Mouse (Mus musculus) kidney, postnatal 10 days (tissue): ENCODE data around the gene Map1s.

Source experiments
- DNase-seq: peaks from one replicate; pipeline ENCODE4 v3.0.0; 2021; ENCODE audit warnings: mixed read lengths

Gene Map1s

DNA sequence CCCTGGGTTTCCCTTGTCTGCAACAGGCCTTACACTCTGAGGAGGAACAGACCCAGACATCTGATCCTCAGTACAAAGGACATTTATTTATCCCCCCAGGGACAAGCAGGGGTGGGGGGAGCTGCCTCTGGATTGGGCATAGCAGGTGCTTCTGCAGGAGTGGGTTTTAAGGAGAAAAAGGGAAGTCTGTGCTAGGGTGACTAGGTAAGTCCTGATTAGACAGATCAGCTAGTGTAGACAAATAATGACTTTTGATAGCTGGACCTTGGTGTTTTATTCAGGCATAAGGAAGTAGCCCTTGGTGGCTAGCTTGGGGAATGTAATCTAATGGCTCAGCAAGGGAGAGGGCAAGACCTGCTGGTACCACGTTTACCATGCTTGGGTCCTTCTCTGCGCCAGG lies 6.5 kb upstream of the Map1s start:
- no peak for DNase-seq

DNA sequence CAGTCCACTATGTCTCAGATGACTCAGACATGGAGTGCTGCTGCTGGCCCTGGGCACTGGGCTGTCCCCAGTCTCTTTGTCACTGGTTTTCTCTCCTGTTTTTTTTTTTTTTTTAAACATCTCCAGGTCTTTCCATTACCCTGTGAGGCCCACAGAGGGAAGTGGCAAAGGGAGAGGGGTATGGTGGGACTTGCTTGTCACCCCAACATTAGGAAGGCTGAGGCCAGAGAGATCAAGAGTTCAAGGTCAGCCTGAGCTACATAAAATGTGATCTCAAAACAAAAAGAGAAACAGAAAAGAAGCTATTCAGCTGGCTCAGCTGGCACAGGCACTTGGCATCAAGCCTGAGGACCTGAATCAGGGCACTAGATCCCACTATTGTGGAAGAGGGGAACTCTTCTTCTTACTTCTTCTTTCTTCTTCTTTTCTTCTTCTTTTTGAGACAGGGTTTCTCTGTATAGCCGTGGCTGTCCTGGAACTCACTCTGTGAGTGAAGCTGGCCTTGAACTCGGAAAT lies 4.8 kb upstream of the Map1s start:
- DNase-seq, result no peak

DNA sequence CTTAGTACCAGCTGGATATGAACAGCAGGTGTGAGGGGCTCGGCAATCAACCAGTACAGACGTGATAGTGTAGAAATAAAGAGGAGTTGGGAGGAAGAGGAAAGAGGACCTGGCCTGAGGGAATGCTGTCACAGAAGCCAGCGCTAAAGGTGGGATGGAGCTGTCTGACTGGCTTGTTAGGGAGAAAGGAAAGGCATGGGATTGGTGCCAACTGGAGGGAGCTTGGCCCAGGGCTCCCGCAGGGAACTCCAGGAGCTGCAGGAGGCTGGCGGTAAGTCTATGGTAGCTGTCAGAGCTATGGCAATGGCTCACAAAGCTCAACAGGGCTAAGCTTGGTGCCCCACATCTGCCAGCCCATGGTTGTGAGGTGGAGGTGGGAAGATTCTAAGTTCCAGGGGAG lies 3.5 kb upstream of the Map1s start:
- DNase-seq, result peak; percentile 58

DNA sequence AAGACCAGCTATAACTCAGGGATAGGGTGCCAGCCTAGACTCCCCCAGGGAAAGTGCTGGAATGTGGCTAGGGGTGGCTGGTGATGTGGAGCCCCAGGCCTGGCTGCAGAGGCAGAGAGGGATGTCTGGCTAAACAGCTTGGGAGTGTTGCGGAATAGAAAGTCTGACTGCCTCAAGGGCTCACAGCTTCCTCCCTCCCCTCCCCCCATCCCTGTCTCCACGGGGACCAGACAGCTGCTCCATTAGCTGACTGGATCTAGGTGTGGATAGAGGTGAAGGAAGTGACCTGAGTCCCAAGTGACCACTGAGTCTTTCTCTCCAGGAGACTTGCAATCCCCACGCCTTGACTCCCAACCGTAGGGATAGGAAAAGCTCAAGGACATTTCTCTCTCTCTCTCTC lies 2.6 kb upstream of the Map1s start:
- DNase-seq, result no peak

DNA sequence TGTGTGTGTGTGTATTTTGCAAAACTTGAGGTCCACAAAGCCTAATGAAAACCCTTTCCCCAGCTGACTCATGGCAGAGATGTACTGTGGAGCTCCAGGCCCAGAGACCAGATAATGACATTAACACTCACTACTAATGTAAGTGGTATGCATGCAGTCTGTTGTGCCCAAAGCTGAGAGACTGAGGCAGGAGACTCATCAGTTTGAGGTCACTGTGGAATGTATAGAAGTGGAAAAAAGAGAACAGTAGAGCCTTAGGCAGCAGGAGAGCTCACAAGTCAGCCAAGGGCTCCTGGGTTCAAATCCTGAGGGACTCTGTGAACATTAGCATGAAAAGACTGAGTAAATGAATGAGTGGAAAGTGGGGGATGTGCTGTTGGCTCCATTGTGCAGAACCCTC lies 2.1 kb upstream of the Map1s start:
- no peak for DNase-seq

DNA sequence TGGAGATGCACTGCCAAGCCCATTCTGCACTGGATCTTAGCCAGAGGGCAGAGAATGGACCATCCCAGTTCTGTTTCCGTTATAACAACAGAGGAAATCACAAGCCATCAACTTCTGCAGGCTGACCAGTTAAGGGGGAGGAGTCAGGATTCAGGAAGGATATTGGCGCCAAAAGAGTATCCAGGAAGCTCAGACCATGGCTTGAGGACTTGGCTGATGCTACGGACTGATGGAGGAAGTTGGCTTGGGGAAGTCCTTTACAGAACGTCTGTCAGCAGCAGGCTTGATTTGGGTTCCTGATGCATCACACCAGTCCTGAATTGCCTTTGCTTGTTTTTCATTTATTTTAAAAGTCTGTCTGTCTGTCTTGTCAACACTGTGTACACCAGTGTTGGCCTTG lies 1.2 kb upstream of the Map1s start:
- no peak for DNase-seq

DNA sequence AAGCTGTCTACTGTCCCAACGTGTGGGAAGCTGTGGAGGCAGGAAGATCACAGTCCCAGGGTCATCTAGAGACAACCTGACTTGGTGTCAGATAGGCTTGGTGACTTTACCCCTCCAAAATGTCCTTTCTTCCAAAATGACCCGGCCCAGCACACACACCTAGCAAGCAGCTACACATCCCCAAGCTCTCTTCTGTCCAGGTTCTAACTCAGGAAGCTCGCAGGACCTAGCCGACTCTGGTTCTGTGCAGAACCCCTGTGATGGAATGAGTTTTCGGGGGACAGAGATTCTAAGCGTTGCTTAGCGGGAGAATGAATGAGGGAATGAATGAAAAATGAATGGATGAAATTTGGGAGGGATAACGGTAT lies 285 bp upstream of the Map1s start:
- no peak for DNase-seq

DNA sequence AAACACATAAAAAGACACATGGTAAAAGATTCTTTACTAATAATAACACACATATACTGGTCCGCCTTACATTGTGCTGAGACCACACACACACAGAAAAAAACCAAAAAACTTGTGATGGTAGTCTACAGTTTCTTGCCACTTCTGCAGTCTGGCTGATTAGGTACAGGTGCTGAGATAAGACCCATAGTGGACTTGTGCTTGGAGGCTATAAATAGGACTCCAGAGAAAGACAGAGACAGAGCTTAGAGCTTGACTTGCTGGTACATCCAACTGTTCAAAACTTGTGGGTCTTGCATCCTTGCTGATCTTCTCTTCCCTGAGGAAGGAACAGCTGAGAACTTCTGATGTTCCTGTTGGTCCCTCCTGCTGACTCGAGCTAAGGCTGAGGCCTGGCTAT lies 1.8 kb downstream of the Map1s start:
- DNase-seq, result no peak

DNA sequence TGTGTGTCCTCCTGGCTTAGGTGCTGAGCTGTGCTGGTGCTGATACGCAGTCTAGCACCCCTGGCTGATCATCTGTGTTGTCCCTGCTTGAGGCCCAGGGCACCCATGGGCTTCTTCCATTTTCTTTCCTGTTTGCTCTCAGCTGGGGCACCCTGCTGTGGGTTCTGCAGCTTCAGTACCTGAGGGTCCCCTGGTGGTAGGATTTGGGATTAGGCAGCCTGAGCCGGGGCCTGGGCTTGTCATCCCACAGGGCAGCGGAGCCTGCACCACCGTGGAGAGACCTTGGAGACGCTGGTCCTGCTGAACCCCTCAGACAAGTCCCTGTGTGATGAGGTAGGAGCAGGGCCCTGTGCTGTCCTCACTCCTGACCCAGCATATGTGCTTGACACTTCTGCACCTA lies 5.9 kb downstream of the Map1s start:
- DNase-seq, result no peak

DNA sequence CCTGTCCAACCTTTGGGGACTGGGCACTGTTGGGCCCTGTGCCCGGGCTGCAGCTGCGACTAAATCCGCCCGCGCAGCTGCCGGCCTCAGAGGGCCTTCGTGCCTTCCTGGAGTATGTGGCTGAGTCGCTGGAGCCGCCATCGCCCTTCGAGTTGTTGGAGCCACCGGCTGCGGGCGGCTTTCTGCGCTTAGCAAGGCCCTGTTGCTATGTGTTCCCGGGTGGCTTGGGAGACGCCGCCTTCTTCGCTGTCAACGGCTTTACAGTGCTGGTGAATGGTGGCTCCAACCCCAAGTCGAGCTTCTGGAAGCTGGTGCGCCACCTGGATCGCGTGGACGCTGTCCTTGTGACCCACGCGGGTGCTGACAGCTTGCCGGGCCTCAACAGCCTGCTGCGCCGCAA lies 7.2 kb downstream of the Map1s start:
- no peak for DNase-seq

DNA sequence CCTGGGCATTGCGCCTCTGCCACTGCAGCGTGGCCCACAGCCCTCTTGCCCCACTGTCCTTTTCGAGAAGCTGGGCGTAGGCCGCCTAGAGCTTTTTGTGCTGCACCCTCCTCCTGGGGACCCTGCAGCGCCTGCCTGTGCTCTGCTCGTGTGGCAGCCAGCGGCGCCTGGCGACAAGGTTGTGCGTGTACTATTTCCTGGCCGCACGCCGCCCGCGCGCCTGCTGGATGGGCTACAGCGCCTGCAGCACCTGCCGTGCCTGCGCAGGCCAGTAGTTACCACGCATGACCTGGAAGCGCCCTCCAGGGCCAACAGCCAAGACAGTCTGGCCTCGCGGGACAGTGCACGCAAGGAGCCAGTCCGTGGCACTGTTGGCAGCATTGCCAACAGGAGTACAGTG lies 7.8 kb downstream of the Map1s start:
- no peak for DNase-seq

DNA sequence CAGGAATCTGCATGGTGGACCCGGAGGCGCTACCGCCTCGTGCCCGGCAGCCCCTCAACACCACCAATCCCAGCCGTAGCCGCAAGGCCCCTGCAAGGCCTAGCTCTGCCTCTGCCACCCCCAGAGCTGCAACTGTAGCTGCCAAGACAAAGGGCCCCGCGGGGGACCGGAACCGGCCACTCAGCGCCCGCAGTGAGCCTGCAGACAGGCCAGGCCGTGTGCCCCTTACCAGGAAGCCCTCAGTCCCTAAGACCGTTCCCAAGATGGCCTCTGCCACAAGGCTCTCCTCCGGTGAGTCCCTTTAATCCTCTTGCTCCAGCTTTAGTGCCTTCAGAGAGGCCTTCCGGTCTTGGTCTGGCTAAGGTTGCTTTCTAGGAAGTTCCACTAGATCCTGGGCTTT lies 9.0 kb downstream of the Map1s start:
- no peak for DNase-seq

DNA sequence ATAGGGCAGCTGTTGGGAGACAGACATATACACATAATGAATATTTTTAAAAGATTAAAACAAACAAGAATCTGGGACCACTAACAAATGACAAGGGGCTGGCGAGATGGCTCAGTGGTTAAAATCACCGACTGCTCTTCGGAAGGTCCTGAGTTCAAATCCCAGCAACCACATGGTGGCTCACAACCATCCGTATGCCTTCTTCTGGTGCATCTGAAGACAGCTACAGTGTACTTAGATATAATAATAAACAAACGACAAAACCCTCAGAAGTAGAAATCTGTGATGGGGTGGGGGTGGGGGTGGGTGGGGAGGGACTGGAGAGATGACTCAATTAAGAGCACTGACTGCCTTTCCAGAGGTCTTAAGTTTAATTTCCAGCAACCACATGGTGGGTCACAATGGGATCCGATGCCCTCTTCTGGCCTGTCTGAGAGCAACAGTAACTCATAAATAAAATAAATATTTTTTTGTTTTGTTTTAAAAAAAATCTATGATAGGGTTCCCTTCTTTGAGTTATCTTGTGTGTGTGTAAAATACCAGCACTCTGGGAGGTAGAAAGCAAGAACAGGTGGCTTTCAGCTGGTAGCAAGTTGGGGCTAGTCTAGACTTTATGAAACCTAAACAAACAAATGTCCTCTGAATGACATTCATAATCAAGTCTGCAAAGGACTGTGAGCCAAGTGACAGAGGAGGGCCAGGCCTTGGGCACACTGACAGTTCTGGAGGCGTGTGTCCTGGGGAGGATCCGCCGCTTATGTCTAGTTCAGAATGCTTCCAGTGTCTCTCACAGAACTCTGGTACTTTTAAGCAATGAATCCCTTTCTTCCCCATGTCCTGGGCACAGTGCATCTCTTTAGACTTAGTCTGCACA lies 14.6 kb downstream of the Map1s start:
- DNase-seq, result no peak

DNA sequence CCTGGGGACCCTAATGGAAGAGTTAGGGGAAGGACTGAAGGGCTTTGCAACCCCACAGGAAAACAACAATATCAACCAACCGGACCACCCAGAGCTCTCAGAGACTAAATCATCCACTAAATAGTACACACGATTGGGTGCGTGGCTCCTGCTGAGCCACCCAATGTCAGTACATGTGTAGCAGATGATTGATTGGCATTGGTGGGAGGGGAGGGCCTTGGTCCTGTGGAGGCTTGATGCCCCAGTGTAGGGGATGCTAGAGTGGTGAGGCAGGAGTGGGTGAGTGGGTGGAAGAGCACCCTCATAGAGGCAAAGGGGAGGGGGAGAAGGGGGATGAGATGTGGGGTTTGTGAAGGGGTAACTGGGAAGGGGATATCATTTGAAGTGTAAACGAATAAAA lies 18.4 kb downstream of the Map1s start:
- DNase-seq, result no peak

DNA sequence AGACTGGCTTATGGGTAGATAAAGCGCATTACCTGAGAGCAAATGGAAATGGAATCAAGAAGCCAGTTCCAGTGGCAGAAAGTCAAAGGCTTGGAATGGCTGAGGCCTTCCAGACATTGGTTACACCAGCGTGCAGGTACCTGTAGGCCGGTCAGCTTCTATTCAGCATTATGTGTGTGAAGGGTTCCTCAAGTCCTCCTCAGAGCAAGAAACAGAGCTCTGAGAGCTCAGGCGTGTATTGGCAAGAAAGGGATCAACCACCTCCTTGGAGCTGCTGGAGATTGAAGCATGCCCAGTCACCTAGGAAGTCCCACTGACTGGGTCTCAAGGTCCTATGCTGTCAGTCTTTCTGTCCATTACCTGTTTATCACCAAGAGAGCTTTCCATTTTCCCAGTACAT lies 20.0 kb downstream of the Map1s start:
- DNase-seq, result no peak

DNA sequence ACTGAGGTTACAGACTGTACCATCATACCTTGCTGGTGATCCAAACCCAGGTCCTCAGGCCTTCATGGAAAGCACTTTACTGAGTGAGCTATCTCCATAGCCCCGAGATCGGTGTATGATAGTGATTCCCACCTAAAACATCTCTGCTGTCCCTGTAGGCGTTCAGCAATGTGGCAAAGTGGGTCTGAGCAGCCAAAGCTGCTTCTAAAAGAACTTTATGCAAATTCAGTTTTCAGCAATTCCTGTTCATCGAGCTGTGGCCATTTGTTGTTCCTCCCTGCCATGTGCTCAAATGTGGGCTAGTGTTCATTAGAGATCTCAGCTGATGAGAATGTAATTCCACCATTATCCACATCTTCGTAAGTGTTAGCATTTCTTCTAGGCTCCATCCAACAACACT lies 20.7 kb downstream of the Map1s start:
- DNase-seq, result no peak

DNA sequence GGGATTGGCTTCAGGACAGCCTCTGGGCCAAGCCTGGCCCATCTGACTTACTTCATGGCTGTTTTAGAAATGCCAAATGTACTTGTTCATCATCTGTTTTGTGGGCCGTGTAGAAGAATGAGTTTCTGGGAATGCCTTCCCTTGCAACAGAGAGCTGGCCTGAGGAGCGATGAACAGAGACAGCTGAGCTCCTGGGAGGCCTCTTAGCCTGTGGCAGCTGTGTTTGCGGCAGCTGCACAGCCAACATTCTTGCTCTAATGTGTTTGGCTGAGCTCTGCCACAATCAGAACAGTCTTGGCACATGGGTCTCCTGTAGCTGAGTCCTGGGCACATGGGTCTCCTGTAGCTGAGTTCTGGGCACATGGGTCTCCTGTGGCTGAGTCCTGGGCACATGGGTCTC lies 22.4 kb downstream of the Map1s start:
- DNase-seq, result no peak

DNA sequence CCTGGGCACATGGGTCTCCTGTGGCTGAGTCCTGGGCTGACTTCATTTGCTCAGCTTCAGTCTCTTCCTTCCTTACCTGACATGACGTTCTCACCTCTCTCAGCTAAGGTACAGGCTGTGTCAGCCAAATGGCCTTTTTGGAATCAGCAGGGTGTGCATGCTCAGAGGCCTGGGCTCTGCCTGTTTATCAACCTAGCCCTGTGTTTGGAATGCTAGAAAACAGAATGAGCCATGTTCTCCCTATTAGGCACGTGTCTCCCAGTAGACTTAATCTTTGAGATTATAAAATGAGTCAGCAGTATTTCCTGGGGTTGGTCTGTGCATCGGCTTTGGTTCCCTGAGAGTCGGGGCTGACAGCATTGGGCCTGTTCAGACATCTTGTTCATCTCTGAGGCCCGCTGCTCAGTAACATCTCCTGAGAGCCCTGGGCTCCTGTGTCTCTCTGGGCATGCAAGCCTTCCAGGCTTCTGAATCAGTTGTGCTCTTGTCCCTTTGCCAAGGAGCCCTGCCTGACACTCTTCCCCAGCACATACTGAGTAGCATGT lies 23.1 kb downstream of the Map1s start:
- DNase-seq, result no peak

DNA sequence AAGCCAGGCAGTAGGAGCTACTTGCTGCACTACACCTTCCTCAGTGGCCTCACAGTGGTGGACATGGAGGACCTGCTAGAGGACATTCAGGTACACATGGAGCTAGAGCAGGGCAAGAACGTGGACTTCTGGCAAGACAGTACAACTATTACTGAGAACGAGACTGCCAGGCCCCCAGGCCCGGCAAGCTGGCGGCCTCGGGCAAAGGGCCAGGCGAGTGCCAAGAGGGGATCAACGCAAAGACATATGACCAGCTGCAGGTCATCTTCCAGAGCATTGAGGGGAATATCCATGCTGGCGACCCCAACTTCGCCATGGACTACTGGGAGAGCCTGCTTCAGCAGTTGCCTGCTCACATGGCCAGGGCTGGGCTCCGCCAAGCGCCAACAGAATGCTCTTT lies 26.0 kb downstream of the Map1s start:
- DNase-seq, result no peak

DNA sequence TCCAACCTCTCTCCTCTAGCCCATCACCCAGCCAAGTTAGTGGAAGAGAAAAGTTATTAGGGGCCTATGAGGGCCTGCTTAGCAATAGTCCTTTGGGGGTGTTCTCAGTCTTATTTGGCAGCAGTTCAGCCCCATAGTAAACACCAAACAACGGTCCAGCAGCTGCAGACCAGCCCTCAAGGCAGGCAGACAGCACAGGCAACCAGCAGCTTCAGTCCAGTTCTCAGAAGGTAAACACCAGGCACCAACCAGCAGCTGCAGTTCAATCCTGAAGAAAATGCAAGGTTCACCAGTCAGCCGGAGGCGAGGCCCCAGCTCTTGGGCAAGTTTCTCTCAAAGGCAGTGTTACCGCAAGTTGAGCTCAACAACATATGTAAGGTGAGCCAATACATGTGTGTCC lies 27.3 kb downstream of the Map1s start:
- no peak for DNase-seq

DNA sequence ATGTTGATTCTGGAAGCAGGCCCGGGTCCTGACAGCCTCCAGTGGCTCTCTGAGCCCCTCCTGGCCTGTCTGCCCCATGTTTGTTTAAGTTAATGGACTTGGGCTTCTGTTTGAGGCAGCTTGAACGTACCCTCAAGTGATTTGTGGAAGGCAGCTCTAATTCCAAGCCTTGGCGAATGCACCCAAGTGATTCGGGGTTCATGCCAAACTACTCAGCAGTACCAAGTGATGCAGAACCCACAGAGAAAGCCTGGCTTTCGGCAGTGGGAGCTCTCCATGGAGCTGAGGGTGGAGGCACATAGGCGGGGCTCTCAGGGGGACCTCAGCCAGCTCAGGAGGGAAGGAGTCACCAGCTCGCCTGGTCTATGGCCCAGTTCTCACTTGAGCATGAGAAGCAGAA lies 29.1 kb downstream of the Map1s start:
- no peak for DNase-seq

DNA sequence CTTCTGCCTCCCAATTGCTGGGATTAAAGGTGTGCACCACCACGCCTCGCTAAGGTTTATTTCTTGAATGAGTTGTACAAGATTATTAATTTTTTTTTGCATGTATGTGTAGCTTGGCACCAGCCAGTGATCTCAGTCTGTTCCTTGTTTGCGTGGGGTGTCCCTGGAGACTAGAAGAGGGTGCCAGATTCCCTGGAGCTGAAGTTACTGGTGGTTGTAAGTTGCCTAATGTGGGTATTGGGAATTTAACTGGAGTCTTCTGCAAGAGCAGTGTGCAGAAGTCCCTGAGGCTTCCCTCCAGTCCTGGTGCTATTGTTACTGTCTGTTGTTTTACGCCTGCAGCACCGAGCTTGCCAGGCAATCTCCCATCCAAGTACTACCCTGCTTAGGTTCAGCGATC lies 31.5 kb downstream of the Map1s start:
- DNase-seq, result no peak

DNA sequence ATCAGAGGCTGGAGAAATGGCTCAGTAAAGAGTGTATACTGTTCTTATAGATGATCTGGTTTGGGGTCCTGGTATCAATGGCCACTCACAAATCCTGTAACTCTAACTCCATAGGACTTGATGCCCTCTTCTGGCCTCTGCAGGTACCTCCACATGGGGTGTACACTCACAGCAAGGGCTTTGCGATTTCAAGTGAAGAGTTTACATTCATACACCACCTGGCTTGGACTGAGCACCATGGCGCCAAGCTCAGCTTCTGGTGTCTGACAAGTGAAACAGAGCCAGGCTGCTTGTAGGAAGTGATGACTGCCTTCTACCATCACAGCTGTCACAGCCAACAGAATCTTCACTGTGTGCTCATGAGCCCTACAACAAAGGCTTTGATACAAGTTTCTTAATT lies 35.7 kb downstream of the Map1s start:
- no peak for DNase-seq

DNA sequence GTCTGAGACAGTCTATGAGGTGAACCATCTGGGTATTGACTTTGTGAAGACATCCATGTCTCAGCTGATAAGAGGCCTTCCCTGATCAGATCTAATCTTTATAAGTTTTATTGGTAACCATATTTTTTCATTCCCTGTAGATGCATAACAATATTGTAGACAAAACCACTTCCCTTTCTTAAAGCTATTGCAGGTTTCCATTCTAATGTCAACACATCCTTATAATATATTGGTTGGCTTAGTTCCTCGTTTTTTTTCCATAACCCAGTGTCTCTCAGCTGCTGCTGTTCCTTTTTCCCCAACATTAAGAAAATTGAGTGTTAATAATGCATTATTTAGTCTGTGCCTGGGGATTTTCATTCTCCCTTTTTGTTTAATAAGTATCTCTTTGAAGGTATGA lies 37.5 kb downstream of the Map1s start:
- no peak for DNase-seq

DNA sequence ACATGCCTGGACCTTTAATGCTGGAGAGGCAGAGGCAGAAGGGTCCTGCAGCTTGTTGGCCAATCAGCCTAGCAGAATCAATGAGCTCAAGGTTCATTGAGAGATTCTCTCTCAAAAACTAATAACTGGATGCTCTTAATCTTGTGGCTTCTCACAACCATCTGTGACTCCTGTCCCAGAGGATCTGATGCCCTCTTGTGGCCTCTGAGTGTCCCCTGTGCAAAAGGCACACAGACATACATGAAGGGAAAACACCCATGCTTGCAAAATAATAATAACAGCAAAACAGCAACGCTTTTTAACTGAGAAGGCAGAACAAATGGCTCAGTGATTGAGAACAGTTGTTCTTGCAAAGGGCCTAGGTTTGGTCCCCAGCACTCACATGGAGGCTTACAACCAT lies 44.1 kb downstream of the Map1s start:
- no peak for DNase-seq
